Mouse (Mus musculus) embryo, embryonic 11.5 days (tissue): Measurements from ENCODE around the gene 1810009A15Rik.
"Not testable (repeated sequence)": the region's sequence is repeated elsewhere in the genome, so short reads cannot be mapped to it uniquely, and the experiment has no call there.

Source experiments
- DNase-seq: peaks from one replicate; pipeline ENCODE4 v3.0.0-alpha.2; 2012; ENCODE audit warnings: low read depth, low spot score

1810009A15Rik gene

GRCm38 (mm10) chr19:8888511-8889385 lies at the start of gene 1810009A15Rik, which contains the start of gene Gm49416:
Gene 1810009A15Rik, plus strand, starts transcription at chr19:8888853.
Gene Gm49416, plus strand, starts transcription at chr19:8888926.
- DNase-seq = peak; percentile 95

- DNase-seq = no peak
Measured at GRCm38 (mm10) chr19:8839103-8839907, 49.3 kb upstream of the 1810009A15Rik start, which contains the start of gene Gng3. Gene Gng3, minus strand, starts transcription at chr19:8839194.

- no peak for DNase-seq
Measured at GRCm38 (mm10) chr19:8839908-8840791, 48.5 kb upstream of the 1810009A15Rik start.

- DNase-seq = no peak
Measured at GRCm38 (mm10) chr19:8841012-8841411, 47.6 kb upstream of the 1810009A15Rik start.

- no peak for DNase-seq
Measured at GRCm38 (mm10) chr19:8842961-8843360, 45.7 kb upstream of the 1810009A15Rik start.

- no peak for DNase-seq
Measured at GRCm38 (mm10) chr19:8844371-8845129, 44.1 kb upstream of the 1810009A15Rik start.

- DNase-seq = no peak
Measured at GRCm38 (mm10) chr19:8848356-8848755, 40.3 kb upstream of the 1810009A15Rik start.

GRCm38 (mm10) chr19:8850402-8850901 lies 38.2 kb upstream of the 1810009A15Rik start, which contains the start of gene Lrrn4cl:
Gene Lrrn4cl, plus strand, starts transcription at chr19:8850768.
- DNase-seq = no peak

GRCm38 (mm10) chr19:8851639-8852038 lies 37.0 kb upstream of the 1810009A15Rik start:
- no peak for DNase-seq

- DNase-seq = no peak
Measured at GRCm38 (mm10) chr19:8852236-8852928, 36.3 kb upstream of the 1810009A15Rik start.

GRCm38 (mm10) chr19:8853117-8853516 lies 35.5 kb upstream of the 1810009A15Rik start:
- no peak for DNase-seq

- DNase-seq = no peak
Measured at GRCm38 (mm10) chr19:8857689-8858088, 31.0 kb upstream of the 1810009A15Rik start.

- DNase-seq = no peak
Measured at GRCm38 (mm10) chr19:8859018-8859417, 29.6 kb upstream of the 1810009A15Rik start.

- no peak for DNase-seq
Measured at GRCm38 (mm10) chr19:8864265-8864664, 24.4 kb upstream of the 1810009A15Rik start.

GRCm38 (mm10) chr19:8870381-8870780 lies 18.3 kb upstream of the 1810009A15Rik start:
- not testable (repeated sequence) for DNase-seq

GRCm38 (mm10) chr19:8870838-8871237 lies 17.8 kb upstream of the 1810009A15Rik start:
- DNase-seq = no peak

- peak; percentile 91 for DNase-seq
Measured at GRCm38 (mm10) chr19:8871267-8872186, 17.1 kb upstream of the 1810009A15Rik start, which contains the start of gene Ubxn1. Gene Ubxn1, plus strand, starts transcription at chr19:8871496.

- DNase-seq = no peak
Measured at GRCm38 (mm10) chr19:8872266-8872840, 16.3 kb upstream of the 1810009A15Rik start.
